Mouse (Mus musculus) mouse trophoblast stem cell (cell line): ENCODE data around the gene Htatip2.

Experiments
- in situ Hi-C, 2 experiments: fragments of 300-500 bp; cut with MseI, MboI; formaldehyde crosslinking; loops; 2 replicates in 1 of 2; 3 replicates in 1 of 2; pipeline ENCODE4 v1.15.1; 2025

Htatip2 gene

DNA sequence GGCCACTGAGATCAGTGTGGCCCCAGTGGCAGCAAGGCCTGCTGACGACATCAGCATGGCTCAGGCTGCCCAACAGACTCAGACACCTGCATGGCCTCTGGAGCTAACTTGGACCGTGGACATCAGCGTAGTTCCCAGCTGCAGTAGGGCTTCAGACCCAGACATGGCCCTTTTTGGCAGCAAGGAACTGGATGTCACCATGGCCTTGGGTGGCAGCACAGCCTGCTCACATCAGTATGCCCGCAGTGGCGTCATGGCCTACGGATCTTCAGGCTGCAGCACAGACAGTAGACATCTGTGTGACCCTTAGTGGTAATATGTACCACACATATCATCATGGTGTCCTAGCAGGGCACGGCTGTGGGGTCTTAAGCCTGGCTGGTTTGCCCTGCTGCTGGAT lies 26.2 kb downstream of the Htatip2 start:
- in situ Hi-C loops: loop anchor here (10.0 kb wide), 1 partner anchor 140 kb away; no protein-coding TSS in a partner anchor

DNA sequence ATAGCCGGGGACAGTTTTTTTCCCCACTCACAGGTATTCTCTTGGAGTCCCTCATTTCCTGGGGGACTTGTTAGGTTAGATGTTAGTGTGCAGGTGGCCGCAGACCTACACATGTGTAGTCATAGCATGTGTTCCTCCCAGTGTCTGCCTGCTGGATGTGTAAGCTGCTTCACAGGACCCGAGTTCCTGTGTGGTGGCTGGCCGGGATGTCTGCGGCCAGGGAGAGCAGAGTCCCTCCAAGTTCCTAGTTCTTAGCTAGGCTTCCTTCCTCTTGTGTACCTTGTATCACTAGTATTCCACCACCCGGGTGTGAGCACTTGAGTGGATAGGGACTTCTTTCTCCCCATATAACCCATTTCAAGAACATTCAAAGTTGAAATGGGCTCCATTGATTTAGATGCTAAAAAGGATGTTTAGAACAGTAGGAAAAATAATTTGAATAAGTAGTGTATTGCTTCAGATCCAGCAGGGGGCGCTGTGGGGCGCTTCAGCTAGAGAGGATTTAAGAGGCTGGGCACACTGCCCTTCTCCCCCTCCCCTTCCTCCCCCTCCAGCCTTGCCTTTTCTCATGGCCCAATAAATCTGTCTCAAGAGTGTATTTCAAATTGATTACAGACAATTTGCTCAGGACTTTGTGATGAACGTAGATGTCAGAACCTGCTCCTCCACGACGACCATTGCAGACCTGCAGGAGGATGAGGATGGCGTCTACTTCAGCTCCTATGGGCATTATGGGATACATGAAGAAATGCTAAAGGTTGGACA lies 27.9 kb downstream of the Htatip2 start:
- in situ Hi-C loops: loop anchor here (10.0 kb wide), 1 partner anchor 138 kb away; no protein-coding TSS in a partner anchor

DNA sequence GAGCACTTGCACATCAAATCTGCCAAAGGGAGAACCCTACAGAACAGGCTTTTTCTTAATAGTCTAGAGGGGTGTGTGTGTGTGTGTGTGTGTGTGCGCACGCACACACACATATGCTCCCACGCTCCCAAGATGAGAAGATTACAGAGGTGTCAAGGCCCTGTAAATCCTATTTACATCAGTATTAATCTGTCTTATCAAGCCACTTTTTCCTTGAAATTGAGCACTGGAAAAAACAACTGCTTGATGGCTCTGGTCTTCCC lies 28.4 kb downstream of the Htatip2 start:
- in situ Hi-C loops: loop anchor here (10.0 kb wide), 1 partner anchor 137 kb away; no protein-coding TSS in a partner anchor

DNA sequence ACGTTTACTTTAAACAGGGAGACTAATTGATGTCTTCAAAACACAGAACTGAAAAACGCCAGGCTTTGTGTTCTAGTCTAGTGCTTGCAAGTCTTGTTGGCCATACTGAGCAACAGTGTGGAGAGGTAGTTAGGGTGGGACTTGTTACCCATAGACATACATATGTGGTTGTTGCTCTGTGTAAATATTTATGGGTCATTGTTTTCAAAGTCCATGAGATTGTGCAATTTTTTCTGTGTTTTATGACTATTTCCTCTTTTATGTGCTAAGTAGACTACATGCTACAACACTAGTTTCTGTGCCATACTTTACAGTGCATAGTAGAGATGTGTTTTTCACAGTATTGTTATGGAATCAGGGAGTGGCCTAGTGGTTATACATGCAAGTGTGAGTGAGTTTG lies 35.4 kb downstream of the Htatip2 start:
- in situ Hi-C loops: no loop called here

DNA sequence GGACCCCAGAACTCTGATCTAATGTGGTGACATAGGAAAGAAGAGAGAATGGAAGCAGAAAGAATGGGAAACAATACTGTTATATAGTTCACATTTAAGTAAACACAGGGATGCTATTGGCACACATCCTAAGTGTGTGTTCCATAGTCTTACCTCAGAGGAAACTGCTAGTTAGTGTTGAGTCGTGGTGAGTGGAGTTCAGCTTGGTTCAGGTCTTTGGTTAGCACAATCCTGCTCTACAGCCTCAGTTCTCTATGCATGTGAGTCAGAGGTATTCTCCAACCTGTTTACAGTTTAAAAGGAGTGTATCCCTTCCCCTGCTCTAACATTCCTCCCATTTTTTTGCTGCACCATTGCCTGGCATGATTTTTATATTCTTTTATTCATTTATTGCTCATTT lies 38.3 kb downstream of the Htatip2 start:
- in situ Hi-C loops: no loop called here

DNA sequence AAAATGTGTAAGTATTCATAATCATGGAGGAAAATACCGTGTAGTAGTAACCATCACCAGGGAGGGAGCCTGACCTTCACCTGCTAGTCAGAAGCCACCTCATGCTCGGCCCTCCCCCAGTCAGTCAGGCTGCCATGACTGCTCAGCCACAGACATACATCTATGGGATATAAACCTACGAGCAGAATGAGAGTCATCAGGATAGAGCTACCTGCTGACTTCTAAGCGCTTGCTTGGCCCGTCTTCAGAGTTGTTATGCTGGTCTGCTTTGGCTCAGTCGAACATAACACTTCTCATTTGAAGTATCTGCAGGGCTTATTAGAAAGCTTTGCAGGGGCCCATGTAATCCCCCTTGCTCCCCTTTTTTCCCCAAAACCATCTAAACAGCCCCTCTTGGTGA lies 44.6 kb downstream of the Htatip2 start:
- in situ Hi-C loops: no loop called here

DNA sequence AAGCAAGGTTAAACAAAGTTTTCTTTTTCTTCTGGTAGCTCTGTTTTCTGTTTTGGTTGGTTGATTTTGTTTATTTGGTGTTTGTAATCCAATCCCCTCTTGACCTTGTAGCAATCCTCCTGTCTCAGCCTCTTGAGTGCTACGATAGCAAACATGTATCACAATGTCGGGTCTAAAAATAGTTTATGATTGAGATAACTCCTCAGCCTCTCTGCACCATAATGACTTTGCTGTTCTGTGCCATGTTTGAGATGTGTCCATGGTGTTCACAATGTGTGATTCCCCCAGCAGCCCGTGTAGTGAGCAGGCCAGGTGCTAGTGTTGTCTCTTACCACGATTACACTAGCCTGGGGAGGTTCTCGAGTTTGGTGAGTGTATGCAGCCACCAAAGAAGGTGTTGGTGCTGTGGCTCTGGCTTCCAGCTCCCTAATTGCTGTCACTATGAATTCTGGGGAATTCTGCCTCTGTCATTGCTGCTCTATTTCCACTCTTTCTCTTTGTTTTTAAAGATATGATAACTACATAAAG lies 45.8 kb downstream of the Htatip2 start:
- in situ Hi-C loops: no loop called here

DNA sequence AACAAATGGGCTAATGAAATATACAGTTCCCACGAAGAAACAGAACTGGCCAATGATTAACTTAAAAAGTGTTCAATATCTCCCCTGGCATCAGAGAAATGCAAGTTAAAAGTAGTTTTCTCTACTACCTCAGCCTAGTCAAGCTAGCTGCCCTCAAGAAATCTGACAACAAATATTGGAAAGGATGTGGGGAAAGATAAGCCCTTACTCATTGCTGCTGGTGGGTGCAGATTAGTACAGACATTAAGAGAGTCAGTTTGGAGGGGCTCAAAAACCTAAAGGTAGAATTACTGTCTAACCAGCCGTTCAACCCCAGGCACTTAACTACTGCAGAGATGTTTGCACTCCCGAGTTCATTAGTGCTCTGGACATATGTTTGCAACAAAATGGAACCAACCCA lies 46.7 kb downstream of the Htatip2 start:
- in situ Hi-C loops: no loop called here

DNA sequence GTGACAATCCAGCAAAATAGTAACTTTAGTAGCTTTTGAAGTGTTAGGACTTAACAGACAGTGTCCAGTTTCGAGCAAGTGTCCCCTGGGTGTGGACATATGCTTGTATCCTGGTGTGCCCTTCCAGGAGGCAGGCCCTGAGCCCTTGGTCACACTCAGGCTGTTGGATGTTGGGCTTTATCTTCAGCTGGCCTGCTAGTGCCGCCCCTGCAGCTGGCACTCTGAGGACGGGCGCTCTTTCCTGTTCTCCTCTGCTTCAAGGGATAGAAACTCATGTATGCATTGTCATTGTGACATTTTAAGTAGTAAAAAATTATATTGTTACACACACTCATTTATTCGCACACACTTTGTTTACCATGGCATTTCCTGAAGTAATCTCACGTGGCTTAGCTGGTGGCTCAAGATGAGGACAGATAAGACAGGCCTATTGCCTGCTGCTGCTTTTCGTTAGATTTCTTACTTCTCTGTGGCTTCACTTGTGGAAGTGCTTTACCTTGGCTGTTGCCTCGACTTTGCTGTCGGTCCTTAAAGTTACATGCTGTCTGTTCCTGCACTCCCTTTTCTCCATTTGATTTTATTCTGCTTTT lies 48.3 kb downstream of the Htatip2 start:
- in situ Hi-C loops: no loop called here

DNA sequence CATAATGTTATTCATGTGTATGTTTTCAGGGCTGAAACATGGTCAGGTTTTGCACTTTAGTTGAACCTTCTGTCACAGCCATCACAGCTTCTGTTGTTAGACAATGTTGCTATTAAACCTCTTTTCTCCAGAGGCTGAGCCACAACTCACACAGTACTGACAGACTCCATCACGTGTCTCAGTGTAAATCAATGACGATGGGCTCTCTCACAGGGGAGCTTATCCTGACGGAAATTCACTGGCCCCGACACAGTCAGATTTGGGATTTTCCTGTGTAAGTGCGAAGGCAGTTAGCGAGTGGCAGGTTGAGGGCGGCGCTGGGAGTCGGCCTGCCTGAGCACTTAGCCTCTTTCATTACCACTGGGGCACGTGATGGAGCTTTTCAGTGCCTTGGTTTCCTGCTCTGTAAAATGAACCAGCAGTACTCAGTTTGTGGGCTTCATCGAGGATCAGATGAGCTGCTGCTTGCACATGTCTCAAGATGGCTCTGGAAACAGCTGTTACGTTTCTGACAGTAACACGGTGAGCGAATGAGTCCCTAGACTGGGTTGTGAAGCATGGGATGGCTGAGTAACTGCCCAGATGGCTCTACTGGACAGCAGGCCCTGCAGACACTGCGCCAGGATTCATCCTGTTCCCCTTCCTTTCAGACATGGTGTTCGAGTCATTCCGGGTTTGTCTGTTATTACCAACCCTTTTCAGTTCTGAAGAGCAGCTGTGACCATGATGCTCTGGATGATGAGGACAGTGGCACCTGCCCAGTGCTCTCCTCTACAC lies 49.1 kb downstream of the Htatip2 start:
- in situ Hi-C loops: no loop called here

DNA sequence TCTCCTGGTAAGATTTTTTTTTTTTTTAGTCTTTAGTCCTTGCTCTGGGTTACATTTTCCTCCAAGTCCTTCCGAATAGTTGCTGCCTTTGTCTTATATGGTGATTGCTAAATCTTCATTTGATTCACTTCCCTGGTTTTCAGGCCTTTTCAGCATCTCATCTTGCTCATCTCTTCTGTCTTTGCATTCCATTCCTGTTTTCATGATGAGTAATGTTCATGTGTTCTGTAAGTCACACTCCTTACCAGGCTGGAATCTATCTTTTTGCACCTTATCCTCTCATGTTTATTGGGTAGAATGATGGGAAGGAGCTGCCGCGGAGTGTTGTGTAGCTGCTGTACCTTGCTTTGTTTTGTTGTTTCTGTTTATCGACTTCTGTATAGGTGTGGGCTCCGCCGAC lies 50.2 kb downstream of the Htatip2 start:
- in situ Hi-C loops: no loop called here

DNA sequence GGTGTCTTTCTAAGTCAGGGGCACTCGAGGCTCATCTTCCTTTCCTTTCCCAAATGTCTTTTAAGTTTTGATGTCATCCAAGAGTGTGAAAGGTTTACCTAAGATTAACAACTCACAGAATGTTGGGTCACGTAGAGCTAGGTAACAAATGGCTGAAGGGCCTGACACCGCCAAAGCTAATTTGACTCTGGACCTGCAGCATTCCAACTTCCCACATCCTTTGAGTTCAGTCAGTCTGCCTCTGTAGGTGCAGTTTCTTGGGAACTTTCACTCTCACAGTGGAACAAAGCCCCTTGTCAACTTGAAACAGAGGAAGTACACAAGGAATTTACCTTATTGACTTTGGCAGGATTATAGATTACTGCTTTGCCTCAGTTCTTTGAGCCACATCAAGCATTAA lies 50.6 kb downstream of the Htatip2 start:
- in situ Hi-C loops: no loop called here

DNA sequence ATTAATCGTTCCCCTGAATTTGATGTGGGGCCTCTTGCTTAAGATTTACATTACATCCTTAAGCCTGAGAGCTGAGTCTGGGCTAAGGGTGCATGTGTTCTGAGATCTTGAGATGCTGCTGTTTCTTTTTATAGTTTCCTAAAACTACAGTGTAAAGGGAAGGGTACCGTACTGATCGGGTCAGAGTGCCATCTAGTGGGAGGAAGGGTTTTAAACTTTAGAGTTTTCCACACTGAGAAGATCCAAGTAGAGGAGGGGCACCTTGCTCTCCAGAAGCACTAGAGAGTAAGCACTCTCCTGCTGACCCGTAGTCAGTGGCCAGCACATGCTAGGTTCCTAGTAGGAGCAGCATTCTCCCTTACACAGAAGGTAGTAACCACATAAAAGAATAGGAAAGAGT lies 52.4 kb downstream of the Htatip2 start:
- in situ Hi-C loops: no loop called here

DNA sequence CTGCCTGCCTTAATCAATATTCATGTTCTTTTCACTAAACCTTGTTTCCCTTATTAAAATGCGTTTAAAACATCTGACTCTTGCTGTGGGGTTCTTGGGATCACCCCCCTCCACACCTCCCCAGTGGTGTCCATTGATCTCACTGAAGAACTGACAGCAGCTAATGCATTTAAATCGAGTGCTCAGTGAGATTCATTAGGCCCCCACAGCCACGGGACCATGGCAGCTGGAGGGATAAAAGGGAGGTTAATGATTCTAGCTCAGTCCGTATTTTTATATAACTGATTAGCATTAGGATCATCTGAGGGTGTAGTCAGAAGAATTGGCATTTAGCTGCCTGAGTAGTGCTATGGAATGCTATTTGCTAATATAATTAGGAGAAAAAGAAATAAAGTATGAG lies 60.5 kb downstream of the Htatip2 start:
- in situ Hi-C loops: no loop called here

DNA sequence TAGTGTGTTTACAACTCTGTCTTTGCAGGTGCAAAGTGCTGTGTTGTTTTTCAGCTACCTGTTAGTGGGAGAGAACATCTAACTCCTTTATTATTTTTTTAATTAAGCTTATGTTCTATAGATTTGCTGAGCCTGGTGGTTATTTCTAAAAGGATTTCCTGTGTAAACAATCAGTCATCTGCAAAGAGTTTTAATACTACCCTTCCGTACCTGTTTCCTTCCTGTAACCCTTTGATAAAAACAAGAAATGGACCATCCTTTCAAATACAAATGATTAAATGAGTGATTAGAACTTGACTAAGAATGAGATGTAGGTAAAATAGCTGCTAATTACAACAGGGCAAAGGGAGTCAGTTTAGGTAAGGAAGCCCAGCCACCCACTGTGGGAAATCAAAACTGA lies 62.5 kb downstream of the Htatip2 start:
- in situ Hi-C loops: no loop called here

DNA sequence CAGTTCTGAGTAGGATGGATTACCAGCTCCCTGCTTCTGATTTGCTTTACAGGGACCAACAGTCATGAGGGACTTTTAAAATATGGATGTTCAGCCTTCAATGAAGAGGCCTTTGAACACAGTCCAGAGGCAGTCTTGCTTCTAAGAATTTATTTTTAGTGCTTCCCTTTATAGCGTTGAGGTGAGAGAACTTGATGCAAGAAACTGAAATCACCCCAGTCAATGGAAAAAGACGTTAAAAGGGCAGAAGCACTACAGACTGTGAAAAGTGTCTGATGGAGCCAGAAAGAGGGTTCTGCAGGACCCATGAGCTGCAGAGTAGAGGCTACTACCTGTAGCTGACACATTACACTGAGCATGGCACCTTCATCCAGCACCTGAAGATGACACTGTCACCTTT lies 63.1 kb downstream of the Htatip2 start:
- in situ Hi-C loops: no loop called here
